Mouse (Mus musculus): ENCODE data around the gene Klf13. TPM values are rescaled to one million over a fixed set of nuclear protein-coding genes. Genes with fewer than 3 reads are reported as not detected.

The Klf13 gene
- total RNA-seq, 2 experiments from 2014 or later: 189 to 211 TPM

DNA sequence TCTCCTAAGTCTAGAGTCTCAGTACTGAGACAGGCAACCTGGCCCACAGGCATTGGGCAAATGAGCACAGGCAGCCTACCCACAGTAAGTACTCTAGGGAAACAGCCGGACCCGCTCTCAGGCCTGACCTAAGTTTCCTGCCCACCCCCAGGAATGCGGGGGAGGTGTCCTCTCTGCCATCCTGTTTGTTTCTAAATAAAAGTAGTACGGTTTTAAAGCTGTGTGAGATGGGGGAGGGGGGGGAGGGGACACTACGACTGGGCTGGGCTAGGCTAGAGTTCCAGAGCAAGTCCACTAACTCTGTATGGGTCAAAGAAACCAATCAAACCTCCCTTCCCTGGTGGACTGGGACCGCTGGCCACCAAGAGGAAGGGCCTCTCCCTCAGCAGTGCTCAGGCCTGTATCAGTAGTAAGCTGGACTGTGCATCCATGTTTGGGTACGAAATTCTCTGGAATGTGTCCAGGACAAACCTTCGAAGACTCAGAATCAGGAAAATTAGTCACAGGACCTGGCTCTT lies 51.6 kb downstream of the Klf13 start:
- no peak for DNase-seq

DNA sequence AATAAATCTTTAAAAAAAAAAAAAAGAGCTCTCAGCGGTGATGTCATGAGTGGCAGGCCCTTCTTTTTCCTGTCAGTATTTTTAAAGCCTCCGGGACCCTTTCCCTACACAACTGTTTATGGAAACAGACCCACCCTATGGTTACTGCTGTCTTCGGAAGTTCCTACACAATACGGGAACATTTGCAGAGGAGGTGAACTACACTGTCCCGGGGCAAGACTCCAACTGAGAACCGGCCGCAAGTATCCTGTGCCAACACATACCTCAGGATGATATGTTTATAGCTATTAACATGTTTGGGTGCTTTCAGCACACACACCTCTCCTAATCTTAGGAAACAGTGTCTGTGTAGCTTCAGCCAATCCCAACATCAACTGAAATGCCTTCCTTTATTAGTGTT lies 53.7 kb downstream of the Klf13 start:
- DNase-seq: no peak

- DNase-seq: no peak
Observed at GRCm38 (mm10) chr7:63882739-63883138, 56.0 kb downstream of the Klf13 start.

DNA sequence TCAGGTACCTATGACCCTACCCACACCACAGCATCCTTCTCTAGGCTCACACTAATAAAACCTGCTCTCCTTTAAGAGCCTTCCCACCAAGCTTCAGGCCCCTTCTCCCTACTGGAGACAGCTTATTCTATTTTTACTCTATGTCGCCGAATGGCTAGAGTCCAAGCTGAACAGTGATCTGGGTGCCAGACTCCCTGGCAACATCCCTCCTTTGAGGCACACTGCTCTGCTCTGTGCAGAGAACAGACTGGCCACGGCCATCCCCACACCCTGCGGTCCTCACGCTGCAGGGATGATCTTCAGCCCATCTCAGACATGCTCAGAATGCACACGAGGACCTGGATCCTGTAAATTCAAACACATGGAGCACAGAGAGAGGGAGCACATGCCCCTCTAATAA lies 59.1 kb downstream of the Klf13 start:
- DNase-seq: no peak

GRCm38 (mm10) chr7:63877610-63878009 lies 61.1 kb downstream of the Klf13 start:
- no peak for DNase-seq

GRCm38 (mm10) chr7:63876640-63877039 lies 62.1 kb downstream of the Klf13 start:
- no peak for DNase-seq

DNA sequence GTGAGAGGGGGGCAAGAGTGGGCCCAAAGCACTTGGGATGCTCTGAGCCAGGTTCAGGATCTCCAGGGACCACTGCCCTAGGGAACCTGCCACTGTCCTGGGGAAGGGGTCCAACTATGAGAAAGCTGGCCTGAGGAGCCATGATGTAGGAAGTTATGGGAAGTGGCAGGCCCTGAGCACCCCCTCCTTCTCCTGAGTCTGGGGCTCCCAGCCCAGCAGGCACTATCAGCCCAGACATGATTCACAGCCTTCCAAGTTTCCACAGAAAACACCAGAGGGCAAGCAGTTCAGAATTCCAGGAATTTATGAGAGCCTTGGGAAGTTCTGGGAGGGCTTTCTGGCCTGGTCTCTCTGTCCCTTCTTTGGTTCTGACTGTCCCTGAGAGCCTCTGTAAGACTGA lies 63.0 kb downstream of the Klf13 start:
- DNase-seq: no peak

GRCm38 (mm10) chr7:63873880-63874279 lies 64.8 kb downstream of the Klf13 start:
- DNase-seq: no peak

DNA sequence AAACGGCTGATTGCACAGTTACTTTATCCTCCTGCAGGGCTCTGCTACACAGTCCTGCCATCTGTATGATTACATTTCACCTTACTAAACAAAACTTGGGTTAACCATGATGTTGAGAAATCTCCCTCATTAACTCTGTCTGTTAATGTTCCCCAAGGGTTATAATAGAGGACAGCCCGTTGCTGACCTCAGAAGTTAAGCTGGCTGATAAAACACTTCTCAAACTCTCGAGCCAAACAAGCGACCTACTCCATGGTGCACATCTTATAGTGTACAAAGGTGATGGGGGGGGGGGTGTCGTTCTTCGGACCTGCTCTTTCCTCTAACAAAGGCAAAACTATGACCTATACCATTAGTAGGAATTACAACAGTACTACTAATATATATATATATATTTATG lies 67.0 kb downstream of the Klf13 start:
- no peak for DNase-seq

DNA sequence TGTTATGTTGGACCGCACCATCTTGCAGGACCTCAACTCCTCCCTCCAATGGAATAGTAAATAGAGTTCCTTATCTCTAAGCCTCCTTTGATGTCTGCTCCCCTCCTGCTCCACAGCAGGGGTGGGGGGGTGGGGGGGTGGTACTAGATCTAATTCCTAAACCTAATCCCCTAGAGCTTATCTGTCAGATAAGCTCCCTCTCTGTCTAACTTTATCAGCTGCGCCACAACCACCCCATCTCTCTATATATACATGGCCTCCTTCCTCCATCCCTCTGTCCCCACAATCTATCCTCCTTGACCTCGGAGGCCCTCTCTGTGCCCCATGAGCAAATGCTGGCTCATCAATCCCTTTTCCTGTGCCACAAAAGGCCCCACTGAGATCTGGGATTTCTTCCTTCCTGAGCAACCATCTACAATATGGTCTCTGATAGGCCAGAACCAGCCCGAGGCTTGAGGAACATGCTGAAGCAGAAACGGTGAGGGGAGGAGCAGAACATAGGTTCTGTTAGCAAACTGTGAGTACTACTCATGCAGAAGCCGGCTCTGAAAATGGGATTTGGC lies 70.3 kb downstream of the Klf13 start:
- DNase-seq: no peak

DNA sequence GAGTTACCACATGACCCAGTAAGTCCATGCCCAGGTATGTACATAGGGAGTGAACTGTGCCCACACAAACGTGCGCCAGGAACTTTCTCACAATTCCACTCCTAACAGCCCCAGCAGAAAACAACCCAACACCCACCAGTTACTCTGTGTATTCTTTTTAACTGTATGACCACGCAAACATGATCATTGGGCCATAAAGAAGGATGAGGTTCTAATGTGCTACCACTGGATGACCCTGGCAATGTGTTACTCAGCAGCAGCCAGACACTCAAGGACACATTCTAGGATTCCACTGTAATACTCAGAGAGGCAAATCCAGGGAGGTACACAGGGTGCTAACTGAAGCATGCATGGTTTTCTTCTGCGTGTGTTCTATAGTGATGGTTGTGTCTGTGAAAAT lies 72.8 kb downstream of the Klf13 start:
- DNase-seq: no peak

- DNase-seq: no peak
Observed at GRCm38 (mm10) chr7:63863046-63863445, 75.7 kb downstream of the Klf13 start.

DNA sequence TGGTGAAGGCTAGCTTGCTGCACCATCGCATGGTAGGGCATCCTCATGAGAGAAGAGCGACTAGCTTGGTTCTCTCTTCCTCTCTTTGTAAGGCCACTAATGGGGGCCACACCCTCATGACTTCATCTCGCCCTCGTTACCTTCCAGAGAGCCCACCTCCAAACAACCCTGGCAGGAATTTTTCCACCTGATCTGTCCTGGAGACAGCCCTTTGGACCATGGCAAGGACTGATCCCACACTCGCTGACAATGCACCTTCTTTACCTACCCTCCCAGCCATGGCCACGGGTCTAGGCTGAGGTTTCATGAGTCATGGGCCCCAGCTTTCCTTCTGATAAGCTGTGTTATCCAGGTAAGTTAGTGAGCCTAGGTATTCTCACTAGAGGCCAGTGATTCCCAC lies 77.6 kb downstream of the Klf13 start:
- no peak for DNase-seq

- peak; percentile 87 to 88 for DNase-seq
Observed at GRCm38 (mm10) chr7:63858571-63859152, 80.1 kb downstream of the Klf13 start.

- DNase-seq: no peak
Observed at GRCm38 (mm10) chr7:63857771-63858417, 80.8 kb downstream of the Klf13 start.

GRCm38 (mm10) chr7:63855283-63855682 lies 83.4 kb downstream of the Klf13 start:
- DNase-seq: peak; percentile 41 to 52

GRCm38 (mm10) chr7:63851841-63852533 lies 86.7 kb downstream of the Klf13 start:
- peak in 1 of 2 experiments; percentile 29 for DNase-seq

Other genes with a start within 250 kb of the Klf13 start
- gene E030018B13Rik, start 22.1 kb downstream of the Klf13 start, total RNA-seq (2021): not detected
- not detected for gene Trpm1, start 214.9 kb upstream of the Klf13 start, total RNA-seq (2021)